Mouse (Mus musculus): ENCODE data around the gene Adrb1.

The Adrb1 gene

GRCm38 (mm10) chr19:56702039-56702438, 20.0 kb upstream of the Adrb1 start:
- no peak for DNase-seq (ENCODE audit: extremely low spot score, low read depth, low spot score)

DNA sequence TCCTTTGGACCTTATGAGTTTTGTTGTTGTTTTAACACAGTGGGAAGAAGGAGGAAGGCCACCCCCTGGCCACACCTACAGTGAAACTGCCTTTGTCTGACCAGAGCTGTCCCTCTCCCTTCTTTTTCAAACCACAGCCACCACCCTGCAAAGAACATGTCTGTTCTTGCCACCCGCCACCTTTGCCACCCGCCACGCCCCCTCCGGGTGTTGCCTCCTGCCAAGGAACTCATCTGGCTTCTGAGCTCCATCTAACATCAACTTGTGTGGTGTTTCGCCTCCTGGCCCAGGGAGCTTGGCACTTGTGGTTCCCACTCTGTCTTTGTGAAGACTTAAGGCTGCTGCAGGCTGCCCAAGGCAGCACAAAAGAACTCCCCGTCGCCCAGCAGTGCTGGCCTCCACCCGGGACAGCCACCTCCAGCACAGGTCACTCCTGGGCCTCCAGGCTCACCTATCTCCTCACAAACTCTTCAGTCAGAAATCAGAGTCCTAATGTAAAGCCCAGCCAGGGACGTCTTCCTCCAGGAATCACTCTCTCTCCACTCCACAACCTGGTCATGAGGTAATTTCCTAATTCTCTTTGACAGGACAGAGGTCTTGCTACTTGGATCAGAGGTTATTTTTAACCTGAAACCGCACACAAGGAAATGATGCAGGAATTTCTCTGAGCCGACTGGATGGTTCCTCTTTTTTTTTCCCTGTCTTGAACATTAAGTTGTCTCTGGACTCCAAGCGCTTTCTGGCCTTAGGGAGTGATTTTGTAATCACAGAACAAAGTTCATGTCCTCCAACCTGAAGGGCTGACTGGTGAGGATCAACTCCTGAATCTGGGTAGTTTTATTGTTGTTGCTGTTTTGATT, 18.5 kb upstream of the Adrb1 start:
- no peak for DNase-seq (ENCODE audit: extremely low spot score, low read depth, low spot score)

GRCm38 (mm10) chr19:56705026-56705675, 16.8 kb upstream of the Adrb1 start:
- no peak for DNase-seq (ENCODE audit: extremely low spot score, low read depth, low spot score)

DNA sequence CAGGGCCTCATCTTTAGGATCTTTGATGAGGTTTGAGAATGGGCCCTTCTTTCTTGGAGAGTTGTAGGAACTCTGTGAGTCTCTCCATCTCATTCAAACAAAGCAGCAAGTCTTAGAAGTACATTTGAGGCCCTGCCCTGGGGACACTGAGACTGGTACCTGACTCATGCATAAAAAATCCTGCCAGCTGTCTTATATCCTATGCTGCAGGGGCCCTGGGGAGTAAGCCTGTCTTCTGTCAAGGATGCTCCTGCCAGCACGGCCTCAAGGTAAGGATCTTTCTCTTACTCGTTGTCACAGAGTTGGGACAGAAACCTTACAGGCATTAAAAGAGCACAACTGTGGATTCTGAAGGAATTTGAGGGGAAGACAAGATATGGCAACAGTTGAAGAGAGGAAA, 13.2 kb upstream of the Adrb1 start:
- DNase-seq (ENCODE audit: extremely low spot score, low read depth, low spot score) = no peak

DNA sequence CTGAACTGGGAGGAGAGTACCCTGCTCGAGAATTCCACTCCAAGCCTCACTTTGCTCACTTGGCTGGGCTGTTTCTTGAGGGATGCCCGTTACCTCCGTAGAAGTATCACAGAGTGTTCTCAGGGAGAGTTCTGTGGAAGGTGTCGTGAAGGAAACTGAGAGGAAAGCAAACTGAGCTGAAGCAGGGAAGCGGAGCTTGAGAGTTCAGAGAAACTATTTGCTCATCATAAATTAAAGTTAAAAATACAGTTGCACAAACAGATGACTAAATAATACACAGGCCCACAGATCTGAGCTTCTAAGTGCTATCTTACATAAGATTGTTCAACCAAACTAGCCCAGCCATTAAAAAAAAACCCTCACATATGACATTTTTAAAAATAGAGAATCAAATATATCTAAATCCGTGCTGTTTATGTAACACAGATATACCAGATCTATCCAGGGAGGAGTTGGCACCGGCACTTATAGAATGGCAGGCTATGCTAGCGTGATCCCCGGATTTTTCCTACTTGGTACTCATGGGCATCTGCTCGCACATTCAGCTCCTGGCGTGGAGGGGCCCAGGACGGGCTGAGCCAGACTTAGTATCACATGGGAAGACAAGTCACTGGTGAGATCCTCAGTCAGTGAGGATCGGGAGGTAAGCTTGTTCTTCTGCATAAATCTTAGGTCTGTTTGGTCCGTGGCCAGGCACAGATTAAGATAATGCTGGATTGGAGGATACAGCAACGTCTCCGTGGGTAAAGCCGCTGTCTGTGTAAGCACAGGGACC, 11.7 kb upstream of the Adrb1 start:
- no peak for DNase-seq (ENCODE audit: extremely low spot score, low read depth, low spot score)

GRCm38 (mm10) chr19:56713613-56714012, 8.4 kb upstream of the Adrb1 start:
- no peak for DNase-seq (ENCODE audit: extremely low spot score, low read depth, low spot score)

DNA sequence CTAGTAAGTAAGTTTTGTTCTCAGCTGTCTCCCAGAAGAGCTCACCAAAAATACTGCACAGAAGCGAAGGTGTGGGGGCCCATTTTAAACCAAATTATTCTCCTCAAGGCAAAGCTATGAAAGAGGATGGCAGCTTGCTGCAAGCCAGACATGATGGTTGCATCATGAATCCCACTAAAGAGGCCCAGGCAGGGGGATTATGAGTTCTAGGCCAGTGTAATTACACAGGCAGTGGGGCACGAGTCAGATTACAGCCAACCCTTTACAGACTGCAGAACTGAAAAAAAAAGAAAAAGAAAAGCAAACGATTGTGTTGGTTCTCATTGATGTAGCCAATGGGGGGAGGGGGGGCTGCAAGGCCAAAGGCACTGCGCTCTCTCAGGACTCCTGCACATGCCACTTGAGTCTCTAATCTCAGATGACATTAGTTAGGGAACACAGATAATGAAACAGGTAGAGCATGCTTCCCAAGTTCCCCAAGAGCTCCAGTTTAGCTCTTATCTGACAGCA, 7.3 kb upstream of the Adrb1 start:
- DNase-seq (ENCODE audit: extremely low spot score, low read depth, low spot score) = no peak

GRCm38 (mm10) chr19:56718046-56718445, 4.0 kb upstream of the Adrb1 start:
- DNase-seq (ENCODE audit: extremely low spot score, low read depth, low spot score) = no peak

GRCm38 (mm10) chr19:56720882-56721281, 1.1 kb upstream of the Adrb1 start:
- no peak for DNase-seq (ENCODE audit: extremely low spot score, low read depth, low spot score)

DNA sequence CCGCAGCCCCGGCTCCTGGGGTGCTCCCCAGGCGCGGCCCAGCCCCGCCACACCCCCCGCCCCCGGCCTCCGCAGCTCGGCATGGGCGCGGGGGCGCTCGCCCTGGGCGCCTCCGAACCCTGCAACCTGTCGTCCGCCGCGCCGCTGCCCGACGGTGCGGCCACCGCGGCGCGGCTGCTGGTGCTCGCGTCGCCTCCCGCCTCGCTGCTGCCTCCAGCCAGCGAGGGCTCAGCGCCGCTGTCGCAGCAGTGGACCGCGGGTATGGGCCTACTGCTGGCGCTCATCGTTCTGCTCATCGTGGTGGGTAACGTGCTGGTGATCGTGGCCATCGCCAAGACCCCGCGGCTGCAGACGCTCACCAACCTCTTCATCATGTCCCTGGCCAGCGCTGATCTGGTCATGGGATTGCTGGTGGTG, 300 bp downstream of the Adrb1 start:
- DNase-seq (ENCODE audit: extremely low spot score, low read depth, low spot score) = no peak

DNA sequence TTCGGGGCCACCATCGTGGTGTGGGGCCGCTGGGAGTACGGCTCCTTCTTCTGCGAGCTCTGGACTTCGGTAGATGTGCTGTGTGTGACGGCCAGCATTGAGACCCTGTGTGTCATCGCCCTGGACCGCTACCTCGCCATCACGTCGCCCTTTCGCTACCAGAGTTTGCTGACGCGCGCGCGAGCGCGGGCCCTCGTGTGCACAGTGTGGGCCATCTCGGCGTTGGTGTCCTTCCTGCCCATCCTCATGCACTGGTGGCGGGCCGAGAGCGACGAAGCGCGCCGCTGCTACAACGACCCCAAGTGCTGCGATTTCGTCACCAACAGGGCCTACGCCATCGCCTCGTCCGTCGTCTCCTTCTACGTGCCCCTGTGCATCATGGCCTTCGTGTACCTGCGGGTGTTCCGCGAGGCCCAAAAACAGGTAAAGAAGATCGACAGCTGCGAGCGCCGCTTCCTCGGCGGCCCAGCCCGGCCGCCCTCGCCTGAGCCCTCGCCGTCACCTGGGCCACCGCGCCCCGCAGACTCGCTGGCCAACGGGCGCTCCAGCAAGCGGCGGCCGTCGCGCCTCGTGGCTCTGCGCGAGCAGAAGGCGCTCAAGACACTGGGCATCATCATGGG, 822 bp downstream of the Adrb1 start:
- no peak for DNase-seq (ENCODE audit: extremely low spot score, low read depth, low spot score)

DNA sequence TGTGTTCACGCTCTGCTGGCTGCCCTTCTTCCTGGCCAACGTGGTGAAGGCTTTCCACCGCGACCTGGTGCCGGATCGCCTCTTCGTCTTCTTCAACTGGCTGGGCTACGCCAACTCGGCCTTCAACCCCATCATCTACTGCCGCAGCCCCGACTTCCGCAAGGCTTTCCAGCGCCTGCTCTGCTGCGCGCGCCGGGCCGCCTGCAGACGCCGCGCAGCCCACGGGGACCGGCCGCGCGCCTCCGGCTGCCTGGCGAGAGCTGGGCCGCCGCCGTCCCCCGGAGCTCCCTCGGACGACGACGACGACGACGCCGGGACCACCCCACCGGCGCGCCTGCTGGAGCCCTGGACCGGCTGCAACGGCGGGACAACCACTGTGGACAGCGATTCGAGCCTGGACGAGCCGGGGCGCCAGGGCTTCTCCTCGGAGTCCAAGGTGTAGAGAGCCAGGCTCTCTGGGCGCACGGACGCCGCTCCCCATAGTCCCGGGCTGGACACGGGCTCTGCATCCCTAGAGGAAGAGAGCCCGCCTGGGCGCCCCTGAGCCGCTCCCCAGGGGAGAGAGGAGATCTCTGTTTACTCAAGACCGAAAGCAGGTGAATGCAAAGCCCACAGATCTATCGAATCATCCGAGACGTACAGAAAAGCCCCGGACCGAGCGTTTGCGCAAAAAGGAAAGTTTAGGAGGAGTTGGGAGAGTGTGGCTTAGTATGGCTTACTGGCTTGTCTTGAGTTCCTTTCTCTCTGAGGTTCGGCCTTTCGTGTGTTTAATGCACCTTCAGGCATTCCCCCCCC, 1.5 kb downstream of the Adrb1 start:
- no peak for DNase-seq (ENCODE audit: extremely low spot score, low read depth, low spot score)

DNA sequence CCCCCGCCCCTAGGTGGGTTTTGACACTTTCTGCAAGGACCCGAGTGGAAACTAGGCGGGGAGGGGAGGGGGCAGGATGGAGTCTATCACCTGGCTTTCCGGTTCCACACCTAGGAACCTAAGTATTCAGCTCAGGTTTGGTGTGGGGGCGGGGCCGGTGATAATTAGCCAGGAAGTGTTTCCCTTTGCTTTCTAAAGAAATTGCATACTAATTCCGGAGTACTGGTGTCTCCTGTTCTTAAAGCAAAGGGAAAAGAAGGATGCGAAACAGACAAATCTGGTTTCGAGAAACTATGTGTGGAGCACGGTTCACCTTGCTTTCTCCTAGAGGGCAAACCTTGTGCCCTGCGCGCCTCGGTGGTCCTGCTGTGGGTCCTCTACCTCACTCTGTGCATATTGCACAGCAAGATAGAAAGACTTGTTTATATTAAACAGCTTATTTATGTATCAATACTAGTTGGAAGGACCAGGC, 2.2 kb downstream of the Adrb1 start:
- DNase-seq (ENCODE audit: extremely low spot score, low read depth, low spot score) = no peak

DNA sequence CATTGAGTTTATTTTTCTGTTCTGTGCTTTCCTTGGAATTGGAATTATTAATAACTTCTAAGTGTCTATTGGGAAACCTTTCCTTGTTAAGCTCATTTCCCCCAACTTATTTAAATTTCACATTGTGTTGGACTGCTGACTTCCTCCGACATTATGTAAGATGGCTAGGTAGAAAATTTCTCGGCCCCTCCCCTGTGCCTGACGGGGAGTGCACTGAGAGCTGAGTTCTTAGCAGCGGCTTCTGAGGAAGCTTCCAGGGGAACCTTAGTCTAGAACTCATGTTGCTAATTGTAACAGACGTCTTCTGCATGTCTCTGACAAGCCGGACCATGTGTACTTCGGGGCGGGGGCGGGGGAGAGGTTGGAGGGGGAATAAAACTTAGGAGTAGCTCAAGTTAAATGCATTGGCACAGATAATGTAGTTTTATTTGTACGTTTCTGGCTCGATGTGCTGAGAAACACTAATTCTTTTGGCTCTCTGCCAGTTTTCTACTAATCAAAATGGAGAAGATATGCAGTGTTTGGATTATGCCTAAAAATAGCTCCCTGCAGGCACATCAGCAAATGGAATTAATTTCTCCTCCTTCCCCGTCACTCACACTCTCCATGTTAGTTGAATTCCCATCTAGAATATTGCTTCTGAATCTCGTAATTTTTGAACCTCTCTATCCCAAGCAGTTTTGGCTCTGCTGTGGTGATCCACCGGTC, 5.3 kb downstream of the Adrb1 start:
- no peak for DNase-seq (ENCODE audit: extremely low spot score, low read depth, low spot score)

DNA sequence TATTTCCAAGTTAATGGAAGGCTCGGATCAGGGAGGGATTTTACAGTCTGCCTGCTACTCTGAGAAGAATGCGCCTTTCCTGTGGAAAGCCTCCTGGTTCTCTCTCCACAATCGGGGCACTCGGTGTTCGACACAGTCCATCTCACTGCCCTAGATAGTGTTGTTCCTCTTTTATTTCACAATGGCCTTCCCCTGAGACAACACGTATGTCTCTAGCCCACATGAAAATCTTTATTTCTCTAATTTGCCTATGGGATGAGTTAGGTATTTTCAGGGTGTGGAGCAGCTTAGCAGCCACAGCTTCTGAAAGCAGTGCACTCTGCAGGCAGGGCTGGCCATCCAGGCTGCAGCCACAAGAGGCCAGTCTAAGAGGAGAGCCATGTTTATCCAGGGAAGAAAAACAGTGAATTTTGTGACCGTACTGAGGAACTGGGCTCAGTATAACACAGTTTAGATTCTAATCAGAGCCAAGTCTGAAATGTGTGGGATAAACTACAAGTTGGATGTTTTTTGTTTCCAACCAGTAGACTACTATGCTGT, 12.1 kb downstream of the Adrb1 start:
- no peak for DNase-seq (ENCODE audit: extremely low spot score, low read depth, low spot score)

DNA sequence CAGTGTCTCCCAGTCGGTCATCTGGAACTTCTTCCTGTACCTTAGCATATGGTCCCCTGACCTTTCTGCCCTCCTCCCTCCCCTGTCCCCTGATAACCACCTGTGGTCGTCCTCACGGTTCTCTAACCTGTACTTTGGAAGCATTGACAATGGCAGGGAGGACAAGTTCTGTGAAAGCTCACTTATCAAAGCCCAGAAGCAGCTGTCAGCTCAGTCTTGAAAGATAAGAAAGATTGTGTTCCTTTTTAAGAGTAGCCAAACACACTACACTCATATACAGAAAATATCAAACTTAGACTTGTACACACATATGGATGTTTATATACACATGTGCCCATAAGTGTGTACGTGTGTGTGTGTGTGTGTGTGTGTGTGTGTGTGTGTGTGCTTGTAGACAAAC, 13.7 kb downstream of the Adrb1 start:
- no peak for DNase-seq (ENCODE audit: extremely low spot score, low read depth, low spot score)

- no peak for DNase-seq (ENCODE audit: extremely low spot score, low read depth, low spot score)
These were observed 14.3 kb downstream of the Adrb1 start for GRCm38 (mm10) chr19:56736287-56736686.

DNA sequence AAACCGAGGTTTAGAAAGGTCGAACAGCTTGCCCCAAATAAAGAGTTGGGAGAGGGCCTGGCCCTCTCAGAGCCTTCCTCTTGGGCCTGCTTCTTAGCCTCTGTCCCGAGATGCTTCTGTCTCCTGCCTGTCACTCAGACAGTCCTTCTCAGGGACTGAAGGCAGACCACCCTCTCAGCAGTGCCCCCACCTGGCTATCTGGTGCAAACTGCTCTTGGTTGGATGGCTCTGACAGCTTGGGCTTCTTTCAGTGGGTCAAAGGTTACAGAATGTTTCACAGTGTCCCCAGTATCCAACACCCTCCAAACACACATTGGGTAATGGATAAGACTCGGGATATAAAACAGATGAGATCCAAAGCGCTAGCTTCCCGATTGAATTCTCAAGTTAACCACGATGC, 23.1 kb downstream of the Adrb1 start:
- DNase-seq (ENCODE audit: extremely low spot score, low read depth, low spot score) = no peak

GRCm38 (mm10) chr19:56745528-56745927, 23.5 kb downstream of the Adrb1 start:
- no peak for DNase-seq (ENCODE audit: extremely low spot score, low read depth, low spot score)
